Mouse (Mus musculus): ENCODE results near the gene Zfp825. TPM values are rescaled to one million over a fixed set of nuclear protein-coding genes. Genes with fewer than 3 reads are reported as not detected.
"Not testable (repeated sequence)": the region's sequence is repeated elsewhere in the genome, so short reads cannot be mapped to it uniquely, and the experiment has no call there.

Gene Zfp825
- 1 to 10 TPM; 4.9 to 8.4 TPM for total RNA-seq (2021)
- long read RNA-seq, partial matches to known transcripts: 0 of 6 reads
- long read RNA-seq, other reads (novel, unspliced or antisense): 0 of 6 reads

GRCm38 (mm10) chr13:74493911-74494679 is at the start of gene Zfp825:
Gene Zfp825 (minus strand): TSS chr13:74493992.
- DNase-seq (ENCODE audit: low spot score in 2 of 2): peak; percentile 49 to 66

GRCm38 (mm10) chr13:74535418-74535817 is 41.6 kb upstream of the Zfp825 start:
- not testable (repeated sequence) for DNase-seq (ENCODE audit: low spot score in 2 of 2)

GRCm38 (mm10) chr13:74534864-74535263 is 41.1 kb upstream of the Zfp825 start:
- peak; percentile 64 to 70 for DNase-seq (ENCODE audit: low spot score in 2 of 2)

GRCm38 (mm10) chr13:74534096-74534495 is 40.3 kb upstream of the Zfp825 start:
- DNase-seq (ENCODE audit: low spot score in 2 of 2): peak; percentile 5 to 12

GRCm38 (mm10) chr13:74531251-74531650 is 37.5 kb upstream of the Zfp825 start:
- not testable (repeated sequence) for DNase-seq (ENCODE audit: low spot score in 2 of 2)

- not testable (repeated sequence) for DNase-seq (ENCODE audit: low spot score in 2 of 2)
Observed at GRCm38 (mm10) chr13:74529372-74529715, 35.6 kb upstream of the Zfp825 start.

- not testable (repeated sequence) for DNase-seq (ENCODE audit: low spot score in 2 of 2)
Observed at GRCm38 (mm10) chr13:74528519-74529371, 35.0 kb upstream of the Zfp825 start.

- DNase-seq (ENCODE audit: low spot score in 2 of 2): peak; percentile 67 to 70
Observed at GRCm38 (mm10) chr13:74522481-74523237, 28.9 kb upstream of the Zfp825 start.

- DNase-seq (ENCODE audit: low spot score in 2 of 2): not testable (repeated sequence)
Observed at GRCm38 (mm10) chr13:74522141-74522480, 28.3 kb upstream of the Zfp825 start.

- not testable (repeated sequence) for DNase-seq (ENCODE audit: low spot score in 2 of 2)
Observed at GRCm38 (mm10) chr13:74507981-74508380, 14.2 kb upstream of the Zfp825 start.

GRCm38 (mm10) chr13:74502851-74503250 is 9.1 kb upstream of the Zfp825 start:
- DNase-seq (ENCODE audit: low spot score in 2 of 2): not testable (repeated sequence)

GRCm38 (mm10) chr13:74499696-74500095 is 5.9 kb upstream of the Zfp825 start:
- DNase-seq (ENCODE audit: low spot score in 2 of 2): not testable (repeated sequence)

GRCm38 (mm10) chr13:74484326-74484725 is 9.5 kb downstream of the Zfp825 start:
- DNase-seq (ENCODE audit: low spot score in 2 of 2): not testable (repeated sequence)

- DNase-seq (ENCODE audit: low spot score in 2 of 2): not testable (repeated sequence)
Observed at GRCm38 (mm10) chr13:74471468-74471867, 22.3 kb downstream of the Zfp825 start.

GRCm38 (mm10) chr13:74462699-74463385 is 30.9 kb downstream of the Zfp825 start:
- peak; percentile 74 to 79 for DNase-seq (ENCODE audit: low spot score in 2 of 2)

GRCm38 (mm10) chr13:74462318-74462698 is 31.5 kb downstream of the Zfp825 start:
- DNase-seq (ENCODE audit: low spot score in 2 of 2): not testable (repeated sequence)

- no peak for DNase-seq (ENCODE audit: low spot score in 2 of 2)
Observed at GRCm38 (mm10) chr13:74439895-74440294, 53.9 kb downstream of the Zfp825 start.
